Mouse (Mus musculus) thymus, adult 2 months (tissue): ENCODE measurements around the gene H2-Q10.
"Not testable (repeated sequence)": the region's sequence is repeated elsewhere in the genome, so short reads cannot be mapped to it uniquely, and the experiment has no call there.

Source experiments
- CTCF ChIP-seq: fragments of 200-500 bp; IDR thresholded peaks from 2 replicates; pipeline ENCODE4 v1.5.1; 2012; ENCODE audit warnings: mild to moderate bottlenecking, control low read depth, low read length, moderate library complexity, borderline replicate concordance; ENCODE audit not compliant: control insufficient read depth, poor library complexity, insufficient read depth; ENCODE audit errors: extremely low read depth
- POLR2A ChIP-seq: fragments of 200-500 bp; IDR thresholded peaks from 2 replicates; pipeline ENCODE4 v1.6.1; 2012; ENCODE audit warnings: mild to moderate bottlenecking, low read length, control low read depth, moderate library complexity; ENCODE audit not compliant: control insufficient read depth, poor library complexity, insufficient read depth; ENCODE audit errors: extremely low read depth

DNA sequence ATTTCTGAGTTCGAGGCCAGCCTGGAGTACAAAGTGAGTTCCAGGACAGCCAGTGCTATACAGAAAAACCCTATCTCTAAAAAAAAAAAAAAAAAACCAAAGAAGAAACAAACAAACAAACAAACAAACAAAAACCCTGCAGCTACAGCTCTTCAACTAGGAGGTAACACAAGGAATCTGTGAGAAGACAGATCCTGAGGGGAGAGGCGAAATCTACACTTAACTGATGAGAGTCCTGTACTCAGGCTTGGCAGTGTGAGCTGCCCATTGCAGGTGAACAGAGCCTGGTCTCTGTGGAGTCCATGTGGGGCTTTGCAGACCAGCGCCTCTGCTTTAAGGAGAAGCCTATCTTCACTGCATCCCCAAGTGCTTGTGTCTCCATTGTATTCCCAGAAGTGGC, 31.5 kb upstream of the H2-Q10 start:
- not testable (repeated sequence) for TF ChIP-seq POLR2A, CTCF
